Mouse (Mus musculus) brown adipose tissue, adult 24 weeks (tissue): ENCODE measurements around the gene Chrnb4. TPM values are rescaled to one million over a fixed set of nuclear protein-coding genes. Genes with fewer than 3 reads are reported as not detected.

Experiments
- H3K27ac ChIP-seq: fragments of 200-500 bp; replicated peaks from 2 replicates; pipeline ENCODE4 v1.5.1; 2012; ENCODE audit warnings: low read depth, mild to moderate bottlenecking, low read length
- H3K4me1 ChIP-seq: fragments of 200-500 bp; 2 replicates; pipeline ENCODE4 v1.6.1; 2012; ENCODE audit warnings: low read length, mixed read lengths; ENCODE audit not compliant: control insufficient read depth, insufficient read depth, insufficient read length
- H3K4me3 ChIP-seq: fragments of 200-500 bp; 2 replicates; pipeline ENCODE4 v1.5.1; 2012; ENCODE audit warnings: low read depth, mild to moderate bottlenecking, low read length, moderate library complexity; ENCODE audit not compliant: insufficient read depth
- polyA plus RNA-seq: library from polyadenylated mRNA; stranded (reverse); fragments of >200 nt; gene quantifications from 2 replicates; pipeline ENCODE4 v1.2.4, GENCODE M21; 2012; ENCODE audit not compliant: missing spikeins, insufficient read depth, insufficient read length

Gene Chrnb4
- polyA plus RNA-seq, 1 experiment: not detected

GRCm38 (mm10) chr9:54981291-54982191 lies 67.0 kb downstream of the Chrnb4 start:
- Histone ChIP-seq H3K4me1 (no peaks in the 10 kb centered on the region), H3K27ac (no peak overlapping the region), H3K4me3 (peak overlapping the region; percentile 57)

GRCm38 (mm10) chr9:54980674-54981073 lies 67.9 kb downstream of the Chrnb4 start, which contains the start of gene Chrna5:
Gene Chrna5, plus strand, starts transcription at chr9:54980880.
- H3K4me1 ChIP-seq: no peaks in the 10 kb centered on the region
- no peak within 1 kb of the TSS for H3K27ac ChIP-seq
- peak within 1 kb of the TSS; percentile 57 for H3K4me3 ChIP-seq

Other genes starting within 250 kb of the Chrnb4 start
- 15.7 and 18.2 TPM in 2 replicates for gene Ireb2, start 185.0 kb downstream of the Chrnb4 start, polyA plus RNA-seq
- gene Hykk, start 131.5 kb downstream of the Chrnb4 start, polyA plus RNA-seq: 2.0 and 2.1 TPM in 2 replicates
- 266 and 280 TPM in 2 replicates for gene Psma4, start 98.0 kb downstream of the Chrnb4 start, polyA plus RNA-seq
- gene AY074887, start 97.8 kb downstream of the Chrnb4 start, polyA plus RNA-seq: 2.0 TPM in 1 of 2 replicates, not detected in the other
- gene Chrna5, start 67.9 kb downstream of the Chrnb4 start, polyA plus RNA-seq: not detected in 2 replicates
- not detected in 2 replicates for gene Chrna3, start 22.2 kb downstream of the Chrnb4 start, polyA plus RNA-seq
- gene Ube2q2, start 100.1 kb upstream of the Chrnb4 start, polyA plus RNA-seq: 43.9 and 50.8 TPM in 2 replicates
- 19.0 and 21.6 TPM in 2 replicates for gene Fbxo22, start 160.1 kb upstream of the Chrnb4 start, polyA plus RNA-seq